Mouse (Mus musculus): ENCODE measurements at regions not wholly inside any gene's neighbourhood (a gene's known extent, or its start where the extent isn't known, plus 50 kb on each side); places are given as distances from the start of the nearest gene placed in this dataset.

- TF ChIP-seq CTCF (IDR thresholded peaks at IDR 0.05; ENCODE audit: insufficient read depth, low read length) (no peak), POLR2A (IDR thresholded peaks at IDR 0.05; ENCODE audit: borderline replicate concordance, extremely low read depth, low read depth, low read length) (no peak)
These were observed 234.5 kb downstream of the Dmrt2 start for GRCm38 (mm10) chr19:25906721-25907120.

Data from lung, adult 2 months (tissue).